17 mouse cellular contexts compared by ENCODE assay signal in the genomic region with DNA sequence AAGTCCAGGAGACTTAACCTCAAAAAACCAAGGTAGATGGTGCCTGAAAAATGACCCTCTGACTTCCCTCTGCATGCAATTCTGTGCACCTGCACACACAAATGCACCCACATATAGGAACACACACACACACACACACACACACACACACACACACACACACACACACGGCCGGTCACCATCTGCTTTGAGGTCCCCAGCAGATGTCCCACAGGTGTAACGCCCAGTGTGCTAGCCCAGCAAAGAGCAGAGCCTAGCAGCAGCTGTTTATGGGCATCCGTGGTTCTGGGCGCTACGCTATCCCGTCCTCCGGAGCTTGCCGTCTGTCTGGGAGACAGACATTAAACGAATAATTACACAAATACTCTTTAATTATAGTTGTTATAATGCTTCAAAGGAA. TPM values are rescaled to one million over a fixed set of nuclear protein-coding genes. Genes with fewer than 3 reads are reported as not detected.
DNase-seq lines count a peak whose midpoint lies in the region; ATAC-seq lines count a peak whose summit lies in the region.
"Had no signal": no experiment of that assay in that cellular context is flagged by ENCODE, and none has a peak within 500 bp of the region (broad histone marks: within the 10 kb centered on the region; RNA-seq: fewer than 3 reads in every experiment).

No protein-coding gene starts in this region.

- no peak for ATAC-seq in hindbrain, embryonic 16.5 days
- no peak for ATAC-seq in midbrain, embryonic 16.5 days
- ATAC-seq in limb, embryonic 12.5 days (ENCODE audit: insufficient number of reproducible peaks, insufficient read depth, low FRiP score, low TSS enrichment, low read depth): no peak
- ATAC-seq in neural tube, embryonic 15.5 days (ENCODE audit: low FRiP score): no peak
- ATAC-seq: midbrain, embryonic 15.5 days had no signal

- peak overlapping the region; percentile 71; the same call in 1 of the 2 replicates for H3K27ac ChIP-seq in hindbrain, embryonic 10.5 days
- H3K27ac ChIP-seq in hindbrain, embryonic 16.5 days (ENCODE audit: low read depth, low read length): no peak overlapping the region
- H3K27ac ChIP-seq in midbrain, embryonic 10.5 days (replicated peaks): peak overlapping the region; percentile 72; the same call in 1 of the 2 replicates
- no peak overlapping the region for H3K27ac ChIP-seq in midbrain, embryonic 16.5 days (ENCODE audit: low read length)
- no peak overlapping the region for H3K27ac ChIP-seq in limb, embryonic 12.5 days
- H3K27ac ChIP-seq in neural tube, embryonic 15.5 days (replicated peaks): no peak overlapping the region
- H3K27ac ChIP-seq: hindbrain, embryonic 15.5 days; left cerebral cortex, adult 2 months; limb, embryonic 15.5 days; midbrain, embryonic 15.5 days had no signal

- no peaks in the 10 kb centered on the region for H3K9me3 ChIP-seq in hindbrain, embryonic 10.5 days
- H3K9me3 ChIP-seq in hindbrain, embryonic 16.5 days (ENCODE audit: control insufficient read depth, low read length): no peaks in the 10 kb centered on the region
- H3K9me3 ChIP-seq in midbrain, embryonic 10.5 days (replicated peaks): no peaks in the 10 kb centered on the region
- H3K9me3 ChIP-seq in midbrain, embryonic 16.5 days (replicated peaks; ENCODE audit: control insufficient read depth, low read length, poor library complexity, severe bottlenecking): no peaks in the 10 kb centered on the region
- no peaks in the 10 kb centered on the region for H3K9me3 ChIP-seq in limb, embryonic 12.5 days
- no peaks in the 10 kb centered on the region for H3K9me3 ChIP-seq in neural tube, embryonic 15.5 days (replicated peaks)
- H3K9me3 ChIP-seq: hindbrain, embryonic 15.5 days; limb, embryonic 15.5 days; midbrain, embryonic 15.5 days had no signal

- peaks cover 85% of the 10 kb centered on the region for H3K4me1 ChIP-seq in hindbrain, embryonic 10.5 days (replicated peaks)
- H3K4me1 ChIP-seq in hindbrain, embryonic 16.5 days (ENCODE audit: control insufficient read depth, insufficient read depth, low read depth, low read length): peaks cover 16% of the 10 kb centered on the region
- H3K4me1 ChIP-seq in midbrain, embryonic 10.5 days: peaks cover 86% of the 10 kb centered on the region
- H3K4me1 ChIP-seq in midbrain, embryonic 16.5 days (ENCODE audit: control insufficient read depth, insufficient read depth, low read length): peaks cover 25% of the 10 kb centered on the region
- H3K4me1 ChIP-seq in limb, embryonic 12.5 days (replicated peaks): peaks cover 72% of the 10 kb centered on the region
- peaks cover 61% of the 10 kb centered on the region for H3K4me1 ChIP-seq in neural tube, embryonic 15.5 days

- no peaks in the 10 kb centered on the region for H3K27me3 ChIP-seq in hindbrain, embryonic 10.5 days (ENCODE audit: insufficient read depth, poor library complexity, severe bottlenecking)
- H3K27me3 ChIP-seq in hindbrain, embryonic 16.5 days (replicated peaks; ENCODE audit: control insufficient read depth, insufficient read depth, low read length): no peaks in the 10 kb centered on the region
- H3K27me3 ChIP-seq in midbrain, embryonic 10.5 days (ENCODE audit: low read depth, poor library complexity, severe bottlenecking): no peaks in the 10 kb centered on the region
- H3K27me3 ChIP-seq in midbrain, embryonic 16.5 days (ENCODE audit: control insufficient read depth, insufficient read depth, low read depth, low read length): no peaks in the 10 kb centered on the region
- no peaks in the 10 kb centered on the region for H3K27me3 ChIP-seq in limb, embryonic 12.5 days
- no peaks in the 10 kb centered on the region for H3K27me3 ChIP-seq in neural tube, embryonic 15.5 days (replicated peaks)
- H3K27me3 ChIP-seq: hindbrain, embryonic 15.5 days; limb, embryonic 15.5 days; midbrain, embryonic 15.5 days had no signal

- H3K4me2 ChIP-seq in hindbrain, embryonic 16.5 days (ENCODE audit: low read length): no peak overlapping the region
- no peak overlapping the region for H3K4me2 ChIP-seq in midbrain, embryonic 16.5 days (ENCODE audit: low read length)
- H3K4me2 ChIP-seq in limb, embryonic 12.5 days: peak overlapping the region; percentile 22
- H3K4me2 ChIP-seq in neural tube, embryonic 15.5 days: peak overlapping the region; percentile 7; the same call in 1 of the 2 replicates
- H3K4me2 ChIP-seq: hindbrain, embryonic 15.5 days; limb, embryonic 15.5 days; midbrain, embryonic 15.5 days had no signal

- intact Hi-C loops in heart, postnatal 25 days (cut with DNase I): no loop called here

- no peak overlapping the region for H3K4me3 ChIP-seq in hindbrain, embryonic 10.5 days
- H3K4me3 ChIP-seq in hindbrain, embryonic 16.5 days (ENCODE audit: low read length): no peak overlapping the region
- H3K4me3 ChIP-seq in midbrain, embryonic 10.5 days: no peak overlapping the region
- H3K4me3 ChIP-seq in midbrain, embryonic 16.5 days (ENCODE audit: low read depth, low read length): no peak overlapping the region
- no peak overlapping the region for H3K4me3 ChIP-seq in limb, embryonic 12.5 days (replicated peaks)
- no peak overlapping the region for H3K4me3 ChIP-seq in neural tube, embryonic 15.5 days (replicated peaks)
- H3K4me3 ChIP-seq: hindbrain, embryonic 15.5 days; left cerebral cortex, adult 2 months; limb, embryonic 15.5 days; midbrain, embryonic 15.5 days had no signal

- no peak overlapping the region for H3K9ac ChIP-seq in hindbrain, embryonic 16.5 days (ENCODE audit: low read depth, low read length)
- H3K9ac ChIP-seq in midbrain, embryonic 16.5 days (ENCODE audit: low read depth, low read length): no peak overlapping the region
- no peak overlapping the region for H3K9ac ChIP-seq in limb, embryonic 12.5 days (replicated peaks)
- H3K9ac ChIP-seq in neural tube, embryonic 15.5 days (replicated peaks): no peak overlapping the region; the same call in 1 of the 2 replicates
- H3K9ac ChIP-seq: hindbrain, embryonic 15.5 days; limb, embryonic 15.5 days; midbrain, embryonic 15.5 days had no signal

- DNase-seq in hindbrain, embryonic 10.5 days (ENCODE audit: low spot score): no peak
- DNase-seq in midbrain, embryonic 10.5 days (ENCODE audit: low spot score): no peak
- no peak for DNase-seq in heart, postnatal 25 days (ENCODE audit: low spot score)
- DNase-seq: adrenal gland, postnatal 25 days; cerebellum, postnatal 14 days; heart, adult 11 months; kidney, adult 18-20 months; lung, postnatal 14 days; thymus, adult 18-20 months had no signal

- 75% methylated on average over 10 of the region's 10 CpGs for WGBS in hindbrain, embryonic 10.5 days
- WGBS in hindbrain, embryonic 16.5 days: 41% methylated on average over 10 of the region's 10 CpGs
- 83% methylated on average over 10 of the region's 10 CpGs for WGBS in midbrain, embryonic 10.5 days
- WGBS in midbrain, embryonic 16.5 days: 59% methylated on average over 10 of the region's 10 CpGs
- 21% methylated on average over 10 of the region's 10 CpGs for WGBS in limb, embryonic 12.5 days
- 26% methylated on average over 10 of the region's 10 CpGs for WGBS in neural tube, embryonic 15.5 days

- H3K36me3 ChIP-seq in hindbrain, embryonic 10.5 days: peaks cover 18% of the 10 kb centered on the region
- H3K36me3 ChIP-seq in hindbrain, embryonic 16.5 days (ENCODE audit: control insufficient read depth, insufficient read depth, low read length): no peaks in the 10 kb centered on the region
- peaks cover 26% of the 10 kb centered on the region for H3K36me3 ChIP-seq in midbrain, embryonic 10.5 days
- H3K36me3 ChIP-seq in midbrain, embryonic 16.5 days (ENCODE audit: control insufficient read depth, insufficient read depth, low read length): no peaks in the 10 kb centered on the region
- no peaks in the 10 kb centered on the region for H3K36me3 ChIP-seq in limb, embryonic 12.5 days
- no peaks in the 10 kb centered on the region for H3K36me3 ChIP-seq in neural tube, embryonic 15.5 days
- H3K36me3 ChIP-seq: hindbrain, embryonic 15.5 days; limb, embryonic 15.5 days; midbrain, embryonic 15.5 days had no signal

RNA-seq across cellular contexts. Expression of a gene that starts 6.9 kb away (rescaled TPM):
- polyA plus RNA-seq in hindbrain, embryonic 10.5 days (2016; fragmentation: Nextera tagmentation; extraction: Ambion mirVana): 37.5 and 39.3 TPM in 2 replicates
- polyA plus RNA-seq in hindbrain, embryonic 16.5 days (2015; fragmentation: Nextera tagmentation; extraction: Ambion mirVana): 13.6 and 14.9 TPM in 2 replicates
- 32.7 and 34.2 TPM in 2 replicates for polyA plus RNA-seq in midbrain, embryonic 10.5 days (2016; fragmentation: Nextera tagmentation; extraction: Ambion mirVana)
- 15.0 and 15.8 TPM in 2 replicates for polyA plus RNA-seq in midbrain, embryonic 16.5 days (2015; fragmentation: Nextera tagmentation; extraction: Ambion mirVana)
- 18.5 and 19.4 TPM in 2 replicates for polyA plus RNA-seq in limb, embryonic 12.5 days (2016; fragmentation: Nextera tagmentation; extraction: Ambion mirVana)
- polyA plus RNA-seq in neural tube, embryonic 15.5 days (2015; fragmentation: Nextera tagmentation; extraction: Ambion mirVana): 11.6 and 13.9 TPM in 2 replicates
- 10 to 100 TPM; 27.7 to 29.9 TPM for total RNA-seq in heart, postnatal 25 days (2021)

Comparison
In these comparisons a context has a peak if more than half of its experiments do, and no peak if none do; other contexts are left out.
1. H3K27ac ChIP-seq: peak in hindbrain, embryonic 10.5 days (single experiment) and midbrain, embryonic 10.5 days (single experiment); none in hindbrain, embryonic 16.5 days (single experiment), midbrain, embryonic 16.5 days (single experiment), limb, embryonic 12.5 days (single experiment) and neural tube, embryonic 15.5 days (single experiment).
2. H3K4me2 ChIP-seq: peak in limb, embryonic 12.5 days (single experiment) and neural tube, embryonic 15.5 days (single experiment); none in hindbrain, embryonic 16.5 days (single experiment) and midbrain, embryonic 16.5 days (single experiment).